Mouse (Mus musculus): ENCODE results near the gene Phxr2. TPM values are rescaled to one million over a fixed set of nuclear protein-coding genes. Genes with fewer than 3 reads are reported as not detected.
A peak's percentile ranks its signal among the peaks of the same experiment; 100 is the strongest.

Phxr2 gene
- polyA plus RNA-seq, 1 experiment, result not detected

GRCm38 (mm10) chr10:99114295-99114694 is 11.8 kb downstream of the Phxr2 start:
- DNase-seq, result no peak
- Histone ChIP-seq H3K4me1 (ENCODE audit: control insufficient read depth, insufficient read depth, low read length) (0 out of 2 replicates have a peak, but pooled peaks cover 6% of the 10 kb centered on the region), H3K27me3 (replicated peaks; ENCODE audit: control insufficient read depth, insufficient read depth, low read length) (no peaks in the 10 kb centered on the region), H3K4me3 (ENCODE audit: insufficient read depth, low read depth, low read length) (no peak overlapping the region), H3K27ac (ENCODE audit: insufficient read depth, low read depth, low read length) (no peak overlapping the region), H3K36me3 (ENCODE audit: control insufficient read depth, insufficient read depth, low read length) (no peaks in the 10 kb centered on the region)
- no peak for TF ChIP-seq CTCF (conservative IDR thresholded peaks at IDR 0.05; ENCODE audit: insufficient read depth, insufficient read length, low read depth, low read length)
- no peak for TF ChIP-seq POLR2A (IDR thresholded peaks at IDR 0.05; ENCODE audit: low read depth, low read length)
- 89% methylated on average over 8 of the region's 8 CpGs for WGBS

GRCm38 (mm10) chr10:99113533-99113932 is 12.6 kb downstream of the Phxr2 start:
- no peaks in the 10 kb centered on the region for H3K36me3 ChIP-seq (ENCODE audit: control insufficient read depth, insufficient read depth, low read length)
- H3K27me3 ChIP-seq (replicated peaks; ENCODE audit: control insufficient read depth, insufficient read depth, low read length), result no peaks in the 10 kb centered on the region
- no peak overlapping the region for H3K4me3 ChIP-seq (ENCODE audit: insufficient read depth, low read depth, low read length)
- peaks cover 8% of the 10 kb centered on the region; the same call in 1 of the 2 replicates for H3K4me1 ChIP-seq (ENCODE audit: control insufficient read depth, insufficient read depth, low read length)
- WGBS, result 40% methylated on average over 3 of the region's 3 CpGs
- no peak for DNase-seq
- TF ChIP-seq CTCF (conservative IDR thresholded peaks at IDR 0.05; ENCODE audit: insufficient read depth, insufficient read length, low read depth, low read length) (no peak), POLR2A (IDR thresholded peaks at IDR 0.05; ENCODE audit: low read depth, low read length) (no peak)
- H3K27ac ChIP-seq (ENCODE audit: insufficient read depth, low read depth, low read length), result no peak overlapping the region

- WGBS, result 29% methylated on average over 12 of the region's 12 CpGs
- H3K4me3 ChIP-seq (ENCODE audit: insufficient read depth, low read depth, low read length), result peak overlapping the region; percentile 94
- TF ChIP-seq POLR2A (IDR thresholded peaks at IDR 0.05; ENCODE audit: low read depth, low read length), result no peak
- TF ChIP-seq CTCF (conservative IDR thresholded peaks at IDR 0.05; ENCODE audit: insufficient read depth, insufficient read length, low read depth, low read length), result no peak
- H3K27ac ChIP-seq (ENCODE audit: insufficient read depth, low read depth, low read length), result peak overlapping the region; percentile 33; the same call in 1 of the 2 replicates
- no peaks in the 10 kb centered on the region for H3K36me3 ChIP-seq (ENCODE audit: control insufficient read depth, insufficient read depth, low read length)
- H3K27me3 ChIP-seq (replicated peaks; ENCODE audit: control insufficient read depth, insufficient read depth, low read length), result no peaks in the 10 kb centered on the region
- H3K4me1 ChIP-seq (ENCODE audit: control insufficient read depth, insufficient read depth, low read length), result peaks cover 6% of the 10 kb centered on the region
- no peak for DNase-seq
Observed at GRCm38 (mm10) chr10:99108431-99108982, 17.6 kb downstream of the Phxr2 start.

GRCm38 (mm10) chr10:99107964-99108363 is 18.2 kb downstream of the Phxr2 start, which contains the start of gene Galnt4:
Gene Galnt4 (plus strand): TSS chr10:99108159.
- peak; percentile 74 for TF ChIP-seq CTCF (conservative IDR thresholded peaks at IDR 0.05; ENCODE audit: insufficient read depth, insufficient read length, low read depth, low read length)
- TF ChIP-seq POLR2A (IDR thresholded peaks at IDR 0.05; ENCODE audit: low read depth, low read length), result peak; percentile 5
- WGBS, result under 1% methylated on average over 22 of the region's 22 CpGs
- Histone ChIP-seq H3K27ac (ENCODE audit: insufficient read depth, low read depth, low read length) (peak within 1 kb of the TSS; percentile 69), H3K27me3 (replicated peaks; ENCODE audit: control insufficient read depth, insufficient read depth, low read length) (no peaks in the 10 kb centered on the region), H3K4me1 (ENCODE audit: control insufficient read depth, insufficient read depth, low read length) (peaks cover 6% of the 10 kb centered on the region), H3K36me3 (ENCODE audit: control insufficient read depth, insufficient read depth, low read length) (no peaks in the 10 kb centered on the region), H3K4me3 (ENCODE audit: insufficient read depth, low read depth, low read length) (peak within 1 kb of the TSS; percentile 94)
- DNase-seq, result peak; percentile 92

- peaks cover 6% of the 10 kb centered on the region for H3K4me1 ChIP-seq (ENCODE audit: control insufficient read depth, insufficient read depth, low read length)
- peak within 1 kb of the TSS; percentile 94 for H3K4me3 ChIP-seq (ENCODE audit: insufficient read depth, low read depth, low read length)
- H3K27me3 ChIP-seq (replicated peaks; ENCODE audit: control insufficient read depth, insufficient read depth, low read length), result no peaks in the 10 kb centered on the region
- peak; percentile 92 for DNase-seq
- H3K27ac ChIP-seq (ENCODE audit: insufficient read depth, low read depth, low read length), result peak within 1 kb of the TSS; percentile 79
- under 1% methylated on average over 103 of the region's 106 CpGs for WGBS
- no peak for TF ChIP-seq POLR2A (IDR thresholded peaks at IDR 0.05; ENCODE audit: low read depth, low read length)
- TF ChIP-seq CTCF (conservative IDR thresholded peaks at IDR 0.05; ENCODE audit: insufficient read depth, insufficient read length, low read depth, low read length), result no peak
- no peaks in the 10 kb centered on the region for H3K36me3 ChIP-seq (ENCODE audit: control insufficient read depth, insufficient read depth, low read length)
Observed at GRCm38 (mm10) chr10:99106703-99107631, 19.2 kb downstream of the Phxr2 start, which contains the start of gene Poc1b. Gene Poc1b (plus strand): TSS chr10:99107036.

GRCm38 (mm10) chr10:99106311-99106702 is 19.8 kb downstream of the Phxr2 start:
- peak overlapping the region; percentile 94 for H3K4me3 ChIP-seq (ENCODE audit: insufficient read depth, low read depth, low read length)
- DNase-seq, result no peak
- H3K27ac ChIP-seq (ENCODE audit: insufficient read depth, low read depth, low read length), result no peak overlapping the region
- WGBS, result 23% methylated on average over 8 of the region's 8 CpGs
- no peaks in the 10 kb centered on the region for H3K27me3 ChIP-seq (replicated peaks; ENCODE audit: control insufficient read depth, insufficient read depth, low read length)
- TF ChIP-seq POLR2A (IDR thresholded peaks at IDR 0.05; ENCODE audit: low read depth, low read length) (no peak), CTCF (conservative IDR thresholded peaks at IDR 0.05; ENCODE audit: insufficient read depth, insufficient read length, low read depth, low read length) (no peak)
- no peaks in the 10 kb centered on the region for H3K36me3 ChIP-seq (ENCODE audit: control insufficient read depth, insufficient read depth, low read length)
- peaks cover 6% of the 10 kb centered on the region for H3K4me1 ChIP-seq (ENCODE audit: control insufficient read depth, insufficient read depth, low read length)

- H3K4me1 ChIP-seq (ENCODE audit: control insufficient read depth, insufficient read depth, low read length), result peaks cover 6% of the 10 kb centered on the region
- TF ChIP-seq CTCF (conservative IDR thresholded peaks at IDR 0.05; ENCODE audit: insufficient read depth, insufficient read length, low read depth, low read length) (no peak), POLR2A (IDR thresholded peaks at IDR 0.05; ENCODE audit: low read depth, low read length) (no peak)
- DNase-seq, result no peak
- H3K36me3 ChIP-seq (ENCODE audit: control insufficient read depth, insufficient read depth, low read length), result no peaks in the 10 kb centered on the region
- no peak overlapping the region for H3K27ac ChIP-seq (ENCODE audit: insufficient read depth, low read depth, low read length)
- 87% methylated on average over 3 of the region's 3 CpGs for WGBS
- H3K4me3 ChIP-seq (ENCODE audit: insufficient read depth, low read depth, low read length), result no peak overlapping the region
- no peaks in the 10 kb centered on the region for H3K27me3 ChIP-seq (replicated peaks; ENCODE audit: control insufficient read depth, insufficient read depth, low read length)
Observed at GRCm38 (mm10) chr10:99105522-99105921, 20.6 kb downstream of the Phxr2 start.

Data from kidney, adult 2 months (tissue).